ENCODE assay signal across 8 mouse cellular contexts in genomic region chrX:103819253-103819652, GRCm38 (mm10). TPM values are rescaled to one million over a fixed set of nuclear protein-coding genes. Genes with fewer than 3 reads are reported as not detected.
DNase-seq lines count a peak whose midpoint lies in the region; ATAC-seq lines count a peak whose summit lies in the region.

No protein-coding gene starts in this region.

- no peak overlapping the region for H3K9ac ChIP-seq in liver, embryonic 11.5 days (ENCODE audit: low read depth, low read length)
- H3K9ac ChIP-seq in forebrain, embryonic 13.5 days, result no peak overlapping the region
- H3K9ac ChIP-seq in kidney, embryonic 15.5 days, result no peak overlapping the region
- H3K9ac ChIP-seq in midbrain, embryonic 16.5 days (ENCODE audit: low read depth, low read length), result no peak overlapping the region

- no peaks in the 10 kb centered on the region for H3K4me1 ChIP-seq in liver, embryonic 11.5 days (replicated peaks; ENCODE audit: control insufficient read depth, insufficient read depth, low read length)
- H3K4me1 ChIP-seq in forebrain, embryonic 13.5 days, result peaks cover 13% of the 10 kb centered on the region
- 0 out of 2 replicates have a peak, but pooled peaks cover 3% of the 10 kb centered on the region for H3K4me1 ChIP-seq in kidney, embryonic 15.5 days
- H3K4me1 ChIP-seq in midbrain, embryonic 16.5 days (ENCODE audit: control insufficient read depth, insufficient read depth, low read length), result peaks cover 11% of the 10 kb centered on the region

- peak; percentile 4 for DNase-seq in liver
- no peak for DNase-seq in liver, embryonic 11.5 days (ENCODE audit: low spot score)
- no peak for DNase-seq in natural killer cell, adult 2 months (ENCODE audit: low spot score in 2 of 2)
- DNase-seq in cerebellum, adult 9-10 months, result no peak
- no peak for DNase-seq in layer of hippocampus, adult 11-12 months (ENCODE audit: low spot score)

- H3K27me3 ChIP-seq in liver, embryonic 11.5 days (replicated peaks; ENCODE audit: control insufficient read depth, insufficient read depth, low read length), result peaks cover 55% of the 10 kb centered on the region
- peaks cover 55% of the 10 kb centered on the region for H3K27me3 ChIP-seq in forebrain, embryonic 13.5 days
- H3K27me3 ChIP-seq in kidney, embryonic 15.5 days, result peaks cover 75% of the 10 kb centered on the region
- peaks cover 26% of the 10 kb centered on the region for H3K27me3 ChIP-seq in midbrain, embryonic 16.5 days (ENCODE audit: control insufficient read depth, insufficient read depth, low read depth, low read length)

- no peaks in the 10 kb centered on the region for H3K36me3 ChIP-seq in liver, embryonic 11.5 days (ENCODE audit: control insufficient read depth, insufficient read depth, low read length)
- no peaks in the 10 kb centered on the region for H3K36me3 ChIP-seq in forebrain, embryonic 13.5 days (ENCODE audit: poor library complexity, severe bottlenecking)
- H3K36me3 ChIP-seq in kidney, embryonic 15.5 days, result no peaks in the 10 kb centered on the region
- H3K36me3 ChIP-seq in midbrain, embryonic 16.5 days (ENCODE audit: control insufficient read depth, insufficient read depth, low read length), result no peaks in the 10 kb centered on the region

- no peaks in the 10 kb centered on the region for H3K9me3 ChIP-seq in liver, embryonic 11.5 days (ENCODE audit: control insufficient read depth, low read length)
- H3K9me3 ChIP-seq in forebrain, embryonic 13.5 days (replicated peaks), result no peaks in the 10 kb centered on the region
- no peaks in the 10 kb centered on the region for H3K9me3 ChIP-seq in kidney, embryonic 15.5 days (replicated peaks)
- no peaks in the 10 kb centered on the region for H3K9me3 ChIP-seq in midbrain, embryonic 16.5 days (replicated peaks; ENCODE audit: control insufficient read depth, low read length, poor library complexity, severe bottlenecking)

- 65% methylated on average over 6 of the region's 6 CpGs for WGBS in liver, embryonic 11.5 days
- WGBS in forebrain, embryonic 13.5 days, result 42% methylated on average over 6 of the region's 6 CpGs
- WGBS in kidney, embryonic 15.5 days, result 60% methylated on average over 6 of the region's 6 CpGs
- 38% methylated on average over 6 of the region's 6 CpGs for WGBS in midbrain, embryonic 16.5 days

- no peak overlapping the region for H3K27ac ChIP-seq in liver, embryonic 11.5 days (ENCODE audit: low read depth, low read length)
- no peak overlapping the region for H3K27ac ChIP-seq in forebrain, embryonic 13.5 days
- no peak overlapping the region for H3K27ac ChIP-seq in kidney, embryonic 15.5 days
- H3K27ac ChIP-seq in midbrain, embryonic 16.5 days (ENCODE audit: low read length), result no peak overlapping the region

- no peak overlapping the region for H3K4me2 ChIP-seq in liver, embryonic 11.5 days
- H3K4me2 ChIP-seq in forebrain, embryonic 13.5 days, result peak overlapping the region; percentile 72
- peak overlapping the region; percentile 89 for H3K4me2 ChIP-seq in kidney, embryonic 15.5 days
- H3K4me2 ChIP-seq in midbrain, embryonic 16.5 days (ENCODE audit: low read length), result peak overlapping the region; percentile 79

- no peak for ATAC-seq in liver, embryonic 11.5 days (replicated peaks; ENCODE audit: low FRiP score)
- no peak for ATAC-seq in forebrain, embryonic 13.5 days
- no peak for ATAC-seq in kidney, embryonic 15.5 days (replicated peaks; ENCODE audit: low FRiP score)
- no peak for ATAC-seq in midbrain, embryonic 16.5 days

- H3K4me3 ChIP-seq in liver, embryonic 11.5 days (ENCODE audit: low read depth, low read length), result no peak overlapping the region
- peak overlapping the region; percentile 54 for H3K4me3 ChIP-seq in forebrain, embryonic 13.5 days
- H3K4me3 ChIP-seq in kidney, embryonic 15.5 days (replicated peaks), result no peak overlapping the region
- no peak overlapping the region for H3K4me3 ChIP-seq in midbrain, embryonic 16.5 days (ENCODE audit: low read depth, low read length)

RNA-seq across cellular contexts. Expression of gene Slc16a2, which starts 2.5 kb away (rescaled TPM):
- polyA plus RNA-seq in liver, embryonic 11.5 days (2014; fragmentation: Nextera tagmentation; extraction: Ambion mirVana), result 4.9 and 5.6 TPM in 2 replicates
- polyA plus RNA-seq in forebrain, embryonic 13.5 days (2015; fragmentation: Nextera tagmentation; extraction: Ambion mirVana), result 14.4 and 16.8 TPM in 2 replicates
- polyA plus RNA-seq in kidney, embryonic 15.5 days (2015; fragmentation: Nextera tagmentation; extraction: Ambion mirVana), result 10.7 and 13.2 TPM in 2 replicates
- polyA plus RNA-seq in midbrain, embryonic 16.5 days (2015; fragmentation: Nextera tagmentation; extraction: Ambion mirVana), result 27.0 and 29.8 TPM in 2 replicates
